Mouse (Mus musculus) cerebellum, adult 2 months (tissue): ENCODE measurements around the gene Dusp9.

ENCODE experiments used
- CTCF ChIP-seq: fragments of 200-500 bp; IDR thresholded peaks from 2 replicates; pipeline ENCODE4 v1.5.1; 2011; ENCODE audit warnings: low read depth, mild to moderate bottlenecking, control low read depth, low read length, moderate library complexity, borderline replicate concordance; ENCODE audit not compliant: insufficient read depth
- POLR2A ChIP-seq: fragments of 200-500 bp; IDR thresholded peaks from 2 replicates; pipeline ENCODE4 v1.6.1; 2011; ENCODE audit warnings: low read length, control low read depth, borderline replicate concordance; ENCODE audit not compliant: insufficient read depth

DNA sequence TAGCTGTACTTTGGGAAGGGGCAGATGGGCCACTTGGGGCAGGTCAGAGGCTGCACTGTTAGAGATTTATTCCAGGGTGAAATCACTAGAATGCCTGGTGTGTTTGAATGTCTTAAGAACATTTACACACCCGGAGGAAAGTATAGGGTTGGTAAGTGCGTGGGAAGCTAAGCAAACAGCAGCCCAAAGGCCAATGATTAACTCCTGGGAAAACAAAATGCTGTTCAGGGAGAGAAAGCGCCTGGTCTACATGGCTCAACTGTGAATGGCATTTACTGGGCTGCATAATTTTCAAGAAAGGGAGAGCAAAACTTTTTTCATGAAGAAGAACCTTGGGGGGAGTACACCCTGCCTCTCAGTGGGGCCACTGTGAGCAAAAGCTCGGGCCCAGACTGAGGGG, 25.6 kb upstream of the Dusp9 start:
- TF ChIP-seq CTCF (no peak), POLR2A (no peak)
